Mouse (Mus musculus) G1E (cell line): ENCODE measurements around the gene Casp14. TPM values are rescaled to one million over a fixed set of nuclear protein-coding genes. Genes with fewer than 3 reads are reported as not detected.

Source experiments
- ATAC-seq: 2 replicates; pipeline ENCODE4 v1.8.0; 2016; ENCODE audit warnings: mild to moderate bottlenecking; ENCODE audit not compliant: insufficient number of reproducible peaks, poor library complexity, low FRiP score, severe bottlenecking; ENCODE audit errors: extremely low read depth
- DNase-seq: peaks from one replicate; pipeline ENCODE4 v3.0.0; 2012; ENCODE audit warnings: low spot score
- H3K27me3 ChIP-seq: 2 replicates; pipeline ENCODE4 v1.6.1; 2012; ENCODE audit warnings: mild to moderate bottlenecking, low read length, inconsistent platforms; ENCODE audit not compliant: insufficient read depth
- H3K36me3 ChIP-seq: replicated peaks from 2 replicates; pipeline ENCODE3; 2012; ENCODE audit warnings: mild to moderate bottlenecking, inconsistent platforms
- H3K4me1 ChIP-seq: 2 replicates; pipeline ENCODE4 v1.6.1; 2012; ENCODE audit warnings: low read depth, low read length, inconsistent platforms, mixed read lengths; ENCODE audit not compliant: insufficient read depth
- H3K4me3 ChIP-seq: 2 replicates; pipeline ENCODE4 v1.5.1; 2012; ENCODE audit warnings: low read depth, mild to moderate bottlenecking, inconsistent platforms, low read length, moderate library complexity, mixed read lengths
- H3K9me3 ChIP-seq: replicated peaks from 2 replicates; pipeline ENCODE4 v1.6.1; 2012; ENCODE audit warnings: inconsistent platforms
- CTCF ChIP-seq: IDR thresholded peaks from 2 replicates; pipeline ENCODE4 v1.5.1; 2012; ENCODE audit warnings: low read depth, low read length, inconsistent platforms, mixed read lengths
- GATA1 ChIP-seq: IDR thresholded peaks from 2 replicates; pipeline ENCODE4 v1.6.1; 2012; ENCODE audit warnings: borderline replicate concordance, low read length, inconsistent platforms, mixed read lengths
- GATA2 ChIP-seq: IDR thresholded peaks from 2 replicates; pipeline ENCODE4 v1.6.1; 2012; ENCODE audit warnings: low read depth, low read length, inconsistent platforms, borderline replicate concordance
- POLR2AphosphoS5 ChIP-seq: IDR thresholded peaks from 2 replicates; pipeline ENCODE4 v1.6.1; 2012; ENCODE audit warnings: low read depth, low read length, inconsistent platforms; ENCODE audit not compliant: insufficient replicate concordance
- TAL1 ChIP-seq: conservative IDR thresholded peaks from 2 replicates; pipeline ENCODE4 v1.6.1; 2012; ENCODE audit warnings: low read depth, low read length, inconsistent platforms, mixed read lengths
- polyA plus RNA-seq: library from polyadenylated mRNA; stranded (reverse); fragments of >175 nt; gene quantifications from 2 replicates; pipeline ENCODE4 v1.2.3, GENCODE M21; 2012
- total RNA-seq, 2 experiments: library from RNA; stranded (forward) in 1 of 2; stranded (reverse) in 1 of 2; fragments of 200-1000 nt in 1 of 2; fragments of >200 nt in 1 of 2; fragmentation: Nextera tagmentation in 1 of 2; gene quantifications; 2 replicates each; pipeline ENCODE4 v1.2.3; 2014 to 2017

The Casp14 gene
- total and polyA plus RNA-seq, 3 experiments, result not detected

GRCm38 (mm10) chr10:78747035-78747721, 29.1 kb upstream of the Casp14 start:
- no peak for DNase-seq
- no peak for TF ChIP-seq POLR2AphosphoS5
- TF ChIP-seq CTCF, result no peak
- TF ChIP-seq GATA2, result no peak
- no peak for TF ChIP-seq TAL1
- no peak for TF ChIP-seq GATA1
- peaks cover 4% of the 10 kb centered on the region; the same call in 1 of the 2 replicates for H3K27me3 ChIP-seq
- H3K9me3 ChIP-seq, result peaks cover 12% of the 10 kb centered on the region
- H3K4me3 ChIP-seq, result no peak overlapping the region
- no peaks in the 10 kb centered on the region for H3K4me1 ChIP-seq
- no peaks in the 10 kb centered on the region for H3K36me3 ChIP-seq
- no peak for ATAC-seq

GRCm38 (mm10) chr10:78745453-78746232, 27.5 kb upstream of the Casp14 start:
- DNase-seq, result no peak
- Histone ChIP-seq H3K4me1 (no peaks in the 10 kb centered on the region), H3K4me3 (no peak overlapping the region), H3K36me3 (no peaks in the 10 kb centered on the region), H3K27me3 (peaks cover 4% of the 10 kb centered on the region; the same call in 1 of the 2 replicates), H3K9me3 (peaks cover 11% of the 10 kb centered on the region; the same call in 1 of the 2 replicates)
- TF ChIP-seq TAL1 (no peak), GATA1 (no peak), GATA2 (no peak), CTCF (no peak), POLR2AphosphoS5 (no peak)
- ATAC-seq, result no peak

DNA sequence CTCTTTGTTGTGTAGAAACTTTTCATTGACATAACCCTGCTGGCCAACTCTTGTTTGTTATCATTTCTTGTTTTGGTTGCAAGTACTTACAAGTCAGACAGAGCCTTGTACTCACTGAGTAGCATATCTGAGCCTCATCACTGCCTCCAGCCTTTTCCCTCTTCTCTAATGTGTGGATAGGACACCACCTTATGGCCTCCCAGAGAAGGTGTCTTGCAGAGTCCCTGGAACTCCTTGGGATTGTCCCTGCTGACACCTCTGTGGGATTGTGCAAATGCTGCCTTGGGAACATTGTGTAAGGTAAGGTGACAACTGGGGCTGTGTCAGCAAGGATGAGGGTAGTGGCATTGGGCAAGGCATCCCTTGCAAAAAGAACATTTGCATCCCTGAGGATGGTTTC, 25.6 kb upstream of the Casp14 start:
- H3K27me3 ChIP-seq, result peaks cover 4% of the 10 kb centered on the region; the same call in 1 of the 2 replicates
- no peaks in the 10 kb centered on the region for H3K4me1 ChIP-seq
- H3K9me3 ChIP-seq, result peaks cover 10% of the 10 kb centered on the region; the same call in 1 of the 2 replicates
- no peak for TF ChIP-seq POLR2AphosphoS5
- no peak for TF ChIP-seq GATA1
- TF ChIP-seq TAL1, result no peak
- TF ChIP-seq CTCF, result no peak
- no peak for TF ChIP-seq GATA2
- DNase-seq, result no peak
- H3K36me3 ChIP-seq, result no peaks in the 10 kb centered on the region
- no peak for ATAC-seq
- H3K4me3 ChIP-seq, result no peak overlapping the region

DNA sequence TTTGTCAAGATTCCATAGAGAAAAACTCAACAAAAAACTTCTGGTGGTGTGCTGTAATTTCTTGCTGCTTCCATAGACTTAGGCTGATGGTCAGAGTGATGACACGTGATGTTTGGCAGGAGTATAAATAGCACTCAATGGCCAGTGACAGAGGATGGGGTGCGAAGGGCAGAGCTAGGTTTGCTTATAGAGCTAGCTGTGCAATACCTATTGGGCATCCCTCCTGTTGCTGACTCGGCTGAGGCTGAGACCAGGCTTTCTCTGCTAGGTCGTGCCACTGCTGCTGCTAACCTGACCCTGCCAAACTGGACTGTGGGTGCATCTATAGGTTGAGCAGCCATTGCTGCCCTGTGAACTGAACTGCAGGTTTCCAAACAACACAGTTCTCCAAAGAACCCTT, 21.7 kb upstream of the Casp14 start:
- Histone ChIP-seq H3K4me1 (no peaks in the 10 kb centered on the region), H3K9me3 (no peaks in the 10 kb centered on the region), H3K27me3 (no peaks in the 10 kb centered on the region), H3K4me3 (no peak overlapping the region), H3K36me3 (no peaks in the 10 kb centered on the region)
- TF ChIP-seq GATA1 (no peak), TAL1 (no peak), POLR2AphosphoS5 (no peak), GATA2 (no peak), CTCF (no peak)
- ATAC-seq (no peak), DNase-seq (no peak)

DNA sequence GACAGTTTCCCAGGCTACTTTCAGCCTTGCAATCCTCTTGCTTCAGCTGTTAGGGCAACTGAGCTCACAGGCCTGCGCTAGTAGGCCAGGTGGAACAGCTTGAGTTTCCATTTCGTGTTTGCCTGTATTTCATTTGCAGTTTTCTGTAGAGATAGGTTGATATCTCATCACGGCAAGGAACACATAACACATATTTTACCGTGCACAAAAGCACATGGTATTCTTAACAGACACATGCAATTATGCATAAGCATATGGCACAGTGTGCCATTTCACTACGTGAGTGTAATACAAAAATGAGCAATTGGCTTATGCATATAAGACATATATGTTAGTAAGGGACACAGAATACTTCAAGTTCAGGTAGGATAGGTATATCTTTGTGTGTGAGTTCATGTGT, 9.8 kb upstream of the Casp14 start:
- no peak for ATAC-seq
- Histone ChIP-seq H3K9me3 (no peaks in the 10 kb centered on the region), H3K27me3 (no peaks in the 10 kb centered on the region), H3K4me3 (no peak overlapping the region), H3K36me3 (no peaks in the 10 kb centered on the region), H3K4me1 (no peaks in the 10 kb centered on the region)
- no peak for TF ChIP-seq GATA2
- no peak for TF ChIP-seq CTCF
- TF ChIP-seq TAL1, result no peak
- no peak for TF ChIP-seq GATA1
- TF ChIP-seq POLR2AphosphoS5, result no peak
- DNase-seq, result no peak

DNA sequence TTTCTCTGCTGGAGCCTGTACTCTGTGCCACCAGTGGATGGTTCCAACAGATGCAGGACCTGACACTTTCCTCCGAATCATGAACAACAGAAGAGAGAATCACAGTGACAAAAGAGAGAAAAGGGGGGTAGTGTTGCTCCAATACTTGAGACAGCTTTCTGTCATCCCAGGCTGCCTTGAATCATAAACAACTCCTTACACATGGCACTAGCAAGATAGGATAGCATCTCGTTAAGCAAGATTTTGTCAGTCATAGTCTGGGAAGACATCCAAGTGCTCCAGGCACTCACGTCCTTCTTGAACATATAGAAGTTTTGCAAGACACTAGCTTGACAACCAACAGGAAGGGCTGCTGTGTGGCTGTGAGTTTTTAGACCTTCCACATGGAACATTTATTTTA, 8.9 kb upstream of the Casp14 start:
- TF ChIP-seq TAL1, result no peak
- TF ChIP-seq POLR2AphosphoS5, result no peak
- no peak for TF ChIP-seq CTCF
- no peaks in the 10 kb centered on the region for H3K4me1 ChIP-seq
- no peaks in the 10 kb centered on the region for H3K36me3 ChIP-seq
- DNase-seq, result no peak
- H3K4me3 ChIP-seq, result no peak overlapping the region
- no peak for ATAC-seq
- no peaks in the 10 kb centered on the region for H3K9me3 ChIP-seq
- no peaks in the 10 kb centered on the region for H3K27me3 ChIP-seq

DNA sequence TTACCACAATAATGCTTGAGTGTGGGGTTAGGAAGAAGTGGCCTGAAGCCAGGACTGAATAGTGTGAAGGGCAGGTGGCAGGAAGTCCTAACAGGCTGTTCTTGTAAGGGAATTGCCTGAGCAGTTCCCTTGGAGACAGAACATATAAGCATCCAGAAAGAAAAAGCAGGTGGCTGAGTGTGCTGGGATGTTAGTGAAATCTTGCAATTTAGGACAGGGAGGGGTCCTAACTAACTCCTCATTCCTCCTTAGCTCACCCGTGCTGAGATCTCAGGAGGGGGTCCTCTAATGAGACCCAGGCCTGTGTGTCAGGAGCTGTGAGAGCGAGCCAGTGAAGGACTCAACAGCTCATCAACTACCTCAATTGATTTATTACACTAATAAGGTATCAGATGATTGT, 5.3 kb upstream of the Casp14 start:
- ATAC-seq (no peak), DNase-seq (no peak)
- Histone ChIP-seq H3K36me3 (no peaks in the 10 kb centered on the region), H3K9me3 (no peaks in the 10 kb centered on the region), H3K4me1 (no peaks in the 10 kb centered on the region), H3K27me3 (no peaks in the 10 kb centered on the region), H3K4me3 (no peak overlapping the region)
- TF ChIP-seq GATA2, result no peak
- no peak for TF ChIP-seq TAL1
- no peak for TF ChIP-seq GATA1
- TF ChIP-seq POLR2AphosphoS5, result no peak
- no peak for TF ChIP-seq CTCF
